Mouse (Mus musculus) embryonic stem cell, embryonic (primary cell): ENCODE results near the gene Gm8297.
"Not testable (repeated sequence)": the region's sequence is repeated elsewhere in the genome, so short reads cannot be mapped to it uniquely, and the experiment has no call there.

ENCODE experiments used
- CTCF ChIA-PET, 4 experiments: fragments of 300-600 bp in 2 of 4; fragments of 350-600 bp in 2 of 4; sonication (Branson Sonifier 250); formaldehyde crosslinking; loops; one replicate each; lab custom pipeline; 2022; ENCODE audit warnings: inconsistent platforms in 2 of 4; lab: Charles Lee
- POLR2A ChIA-PET, 4 experiments: fragments of 300-600 bp in 2 of 4; fragments of 350-600 bp in 2 of 4; sonication (Branson Sonifier 250); formaldehyde crosslinking; loops; one replicate each; lab custom pipeline; 2022; ENCODE audit warnings: antibody characterized with exemption in 4 of 4, inconsistent platforms in 1 of 4; lab: Charles Lee

Gm8297 gene

DNA sequence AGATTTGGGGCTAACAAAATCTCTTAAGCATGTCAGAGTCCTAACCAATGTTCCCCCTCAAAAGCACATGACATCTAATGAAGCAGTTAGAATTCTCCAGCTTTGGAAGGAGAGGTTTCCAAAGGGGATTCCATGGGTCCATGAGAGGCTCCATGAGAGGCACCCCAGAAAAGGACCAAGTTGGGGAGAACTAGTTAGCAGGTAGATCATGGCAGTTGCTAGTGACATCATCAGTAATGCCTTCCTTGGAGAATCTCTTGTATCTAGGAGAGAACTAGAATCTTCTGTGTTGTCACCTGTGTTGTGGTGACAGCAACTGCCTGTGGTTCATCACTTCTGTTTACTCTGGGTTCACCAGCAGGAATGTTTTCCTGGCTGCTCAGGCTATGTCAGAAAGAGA is at the start of gene Gm8297:
Gene Gm8297 (plus strand): TSS at position 301 of the 400 bp plus-strand sequence.
- POLR2A ChIA-PET, CTCF ChIA-PET: not testable (repeated sequence)

DNA sequence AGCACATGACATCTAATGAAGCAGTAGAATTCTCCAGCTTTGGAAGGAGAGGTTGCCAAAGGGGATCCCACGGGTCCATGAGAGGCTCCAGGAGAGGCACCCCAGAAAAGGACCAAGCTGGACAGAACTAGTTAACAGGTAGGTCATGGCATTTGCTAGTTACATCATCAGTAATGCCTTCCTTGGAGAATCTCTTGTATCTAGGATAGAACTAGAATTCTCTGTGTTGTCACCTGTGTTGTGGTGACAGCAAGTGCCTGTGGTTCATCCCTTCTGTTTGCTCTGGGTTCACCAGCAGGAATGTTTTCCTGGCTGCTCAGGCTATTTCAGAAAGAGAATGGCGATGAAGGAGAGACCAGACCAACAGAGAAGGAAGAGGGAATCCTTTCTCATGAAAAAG is 31.9 kb downstream of the Gm8297 start, which contains the start of gene Gm3298:
Gene Gm3298 (plus strand): TSS at position 301 of the 400 bp plus-strand sequence.
- POLR2A ChIA-PET, CTCF ChIA-PET: not testable (repeated sequence)
